Mouse (Mus musculus) gonadal fat pad, adult 2 months (tissue): ENCODE measurements around the gene Rab9b. TPM values are rescaled to one million over a fixed set of nuclear protein-coding genes. Genes with fewer than 3 reads are reported as not detected.

Experiments
- DNase-seq: peaks from one replicate; pipeline ENCODE4 v3.0.0-alpha.2; 2012; ENCODE audit warnings: low read depth
- polyA plus RNA-seq: library from polyadenylated mRNA; depleted of rRNA; stranded (reverse); fragments of >200 nt; gene quantifications from 2 replicates; pipeline ENCODE4 v1.2.3, GENCODE M21; 2012; rRNA removed

Gene Rab9b
- 0.08 and 0.27 TPM in 2 replicates for polyA plus RNA-seq

DNA sequence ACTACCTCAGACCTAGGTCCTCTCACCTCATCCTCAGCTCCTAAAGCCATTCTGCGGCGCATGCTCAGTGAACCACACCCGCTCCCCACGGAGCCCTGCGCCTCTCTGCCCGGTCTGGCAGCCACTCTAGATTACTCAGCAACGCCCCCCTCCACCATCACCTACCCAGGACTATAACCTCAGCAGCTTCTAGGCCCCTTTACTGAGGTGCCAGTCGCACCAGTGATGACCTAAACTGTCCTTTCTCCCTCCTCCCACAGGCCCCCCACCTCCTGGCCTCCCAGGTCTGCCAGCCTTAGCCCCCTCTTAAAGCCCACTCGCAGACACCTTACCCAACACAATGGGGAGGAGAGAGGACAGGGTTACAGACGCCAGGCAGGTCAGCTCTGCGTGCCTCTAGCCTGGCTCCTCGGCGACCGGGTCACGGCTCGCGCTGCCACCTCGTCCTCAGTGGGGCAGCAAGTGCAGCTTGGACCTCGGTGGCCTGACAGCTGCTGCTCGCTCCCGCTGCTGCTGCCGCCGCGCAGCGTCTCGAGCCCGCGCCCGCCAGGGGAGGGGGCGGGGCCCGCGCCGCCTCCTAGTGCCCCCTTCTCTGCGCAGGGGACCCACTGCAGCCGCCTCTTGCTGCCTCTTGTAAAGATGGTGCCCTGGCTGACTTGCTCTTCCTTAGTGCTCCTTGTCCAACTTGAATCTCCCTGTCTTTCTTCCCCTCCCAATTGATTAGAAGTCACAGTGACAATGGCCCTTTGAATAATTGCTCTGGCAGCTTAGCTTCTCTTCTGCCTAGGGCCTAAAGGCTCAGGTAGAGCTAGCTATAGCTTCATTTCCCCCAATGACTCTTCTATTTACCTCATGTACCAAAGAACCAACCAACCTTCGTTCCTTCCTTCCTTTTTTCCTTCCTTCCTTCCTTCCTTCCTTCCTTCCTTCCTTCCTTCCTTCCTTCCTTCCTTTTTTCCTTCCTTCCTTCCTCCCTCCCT, at the start of gene Rab9b:
Gene Rab9b, minus strand, starts transcription at position 695 of the 980 bp plus-strand sequence.
- DNase-seq: no peak

DNA sequence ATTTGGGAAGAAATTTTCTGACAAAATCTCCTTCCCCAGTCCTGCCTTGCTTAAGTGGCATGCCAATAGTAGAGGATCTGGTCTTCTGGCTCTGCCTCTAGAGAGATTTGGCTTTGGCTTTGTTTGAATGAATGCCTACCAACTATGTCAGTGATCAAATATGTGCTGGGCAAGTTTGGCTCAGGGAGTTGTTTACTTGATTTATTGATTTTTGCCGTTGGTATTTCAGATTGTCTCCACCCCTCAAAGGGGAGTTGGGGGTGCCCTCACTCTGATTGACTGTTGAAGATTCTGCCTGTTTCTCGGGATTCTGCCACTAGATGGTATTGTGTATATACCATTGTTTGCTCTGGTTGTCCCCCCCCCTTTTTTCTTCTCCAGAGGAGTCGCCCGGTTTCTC, 35.8 kb upstream of the Rab9b start:
- no peak for DNase-seq

DNA sequence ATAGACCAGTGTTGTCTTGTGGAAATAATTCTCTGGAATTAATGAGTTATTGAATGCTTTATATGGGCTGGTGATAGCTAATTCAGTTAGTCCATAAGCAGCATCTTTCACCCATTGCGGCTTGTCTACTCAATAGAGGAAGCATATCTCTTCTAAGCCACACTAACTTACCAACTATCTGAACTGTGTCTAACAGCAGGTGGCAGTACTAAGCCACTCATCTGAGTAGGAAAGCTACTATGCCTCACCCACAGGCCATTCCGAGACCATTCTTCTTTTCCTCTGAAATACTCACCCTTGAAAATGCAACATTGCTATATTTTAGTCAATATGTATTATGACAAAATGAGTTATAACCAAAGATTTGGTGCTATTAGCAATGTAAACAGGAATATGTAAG, 27.2 kb upstream of the Rab9b start:
- DNase-seq: no peak

DNA sequence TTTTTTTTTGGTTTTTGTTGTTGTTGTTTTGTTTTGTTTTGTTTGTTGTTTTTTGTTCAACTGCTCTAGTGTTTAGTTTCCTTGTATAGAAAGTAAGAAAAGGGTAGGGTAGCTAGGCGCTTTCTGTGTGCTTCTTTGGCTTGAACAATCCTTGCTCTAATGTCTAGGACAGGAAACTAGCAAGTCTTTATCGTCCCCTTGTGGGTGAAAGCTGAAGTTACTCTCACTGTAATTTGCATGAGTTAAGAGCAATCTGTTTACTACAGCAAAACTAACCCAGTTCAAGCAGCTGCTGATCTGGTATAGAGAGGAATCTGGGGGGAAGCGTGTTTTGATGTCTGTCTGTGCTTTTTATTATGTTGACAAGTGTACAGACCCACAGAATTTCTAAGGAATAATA, 18.3 kb downstream of the Rab9b start:
- DNase-seq: no peak

DNA sequence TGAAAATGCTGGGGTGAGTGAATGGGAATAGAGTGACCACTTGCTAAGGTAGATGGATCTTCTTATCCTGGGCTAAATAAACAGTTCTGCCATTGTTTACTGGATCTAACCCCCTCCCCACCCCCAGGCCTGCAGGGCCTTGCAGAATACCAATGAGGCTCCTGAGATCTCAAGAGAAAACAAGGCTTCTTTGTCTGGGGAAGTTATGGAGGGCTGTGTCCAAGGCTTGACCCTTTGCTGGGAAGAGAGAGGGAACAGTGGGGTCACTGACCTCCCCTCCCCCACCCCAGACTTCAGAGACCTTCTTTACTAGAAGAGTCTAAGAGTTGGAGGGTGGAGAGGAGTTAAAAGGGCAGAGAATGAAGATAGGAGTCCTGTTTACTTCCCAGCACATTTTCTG, 39.9 kb downstream of the Rab9b start:
- no peak for DNase-seq

DNA sequence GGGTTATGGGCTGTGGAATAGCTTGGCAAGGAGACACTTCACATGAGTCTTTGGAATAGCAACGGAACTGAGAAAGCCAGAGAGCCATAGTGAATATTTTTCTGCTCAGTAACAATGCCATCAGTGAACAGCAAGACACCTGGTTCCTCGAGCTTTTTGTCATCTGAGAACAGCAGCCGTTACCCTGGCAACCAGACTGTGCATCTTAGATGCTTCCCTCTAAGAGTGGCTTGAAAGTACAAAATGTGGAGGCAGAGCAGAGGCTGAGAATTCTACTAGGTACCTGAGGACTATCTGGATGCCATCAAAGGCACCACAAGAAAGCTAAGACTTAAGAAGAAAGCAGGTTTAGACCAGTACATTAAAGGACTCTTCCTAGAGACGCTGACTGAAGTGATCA, 43.5 kb downstream of the Rab9b start:
- DNase-seq: no peak

DNA sequence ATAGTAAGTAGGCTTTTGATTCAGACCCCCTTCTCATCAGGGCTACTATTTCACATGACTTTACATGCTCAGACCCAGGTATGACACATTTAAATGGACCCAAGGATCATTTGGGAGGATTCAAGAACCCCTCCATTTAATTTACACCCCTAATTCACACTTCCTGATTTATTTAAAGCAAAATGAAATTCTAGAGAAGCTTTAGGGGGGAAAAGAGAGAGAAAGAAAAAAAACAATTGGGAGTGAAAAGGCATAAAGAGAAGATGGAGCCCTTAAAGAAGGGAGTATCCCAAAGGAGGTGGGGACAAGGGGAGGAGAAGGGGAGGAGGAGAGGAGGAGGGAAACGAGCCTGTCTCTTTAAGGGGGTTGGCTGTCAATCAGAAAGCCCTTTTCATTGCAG, 46.2 kb downstream of the Rab9b start, which contains the start of gene Plp1:
Gene Plp1, plus strand, starts transcription at position 301 of the 400 bp plus-strand sequence.
- DNase-seq: no peak

DNA sequence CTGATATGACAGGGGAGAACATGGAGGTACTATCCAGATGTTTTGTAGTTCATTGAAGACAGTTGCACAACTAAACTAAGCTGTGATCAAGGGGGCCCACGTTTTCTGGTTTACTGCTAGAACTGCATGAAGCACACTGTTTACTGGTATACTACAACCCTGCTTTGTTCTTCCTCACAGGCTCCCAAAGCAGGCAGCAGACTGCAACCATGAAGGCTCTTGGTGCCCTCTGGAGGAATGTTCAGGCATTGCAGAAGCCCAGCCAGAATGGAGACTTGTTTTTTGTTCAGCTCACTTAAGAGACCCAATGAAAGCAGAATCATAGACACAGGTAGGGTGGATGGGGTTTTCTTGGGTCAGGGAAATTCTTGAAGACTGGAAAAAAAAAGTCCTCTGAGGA, 48.3 kb downstream of the Rab9b start:
- no peak for DNase-seq

DNA sequence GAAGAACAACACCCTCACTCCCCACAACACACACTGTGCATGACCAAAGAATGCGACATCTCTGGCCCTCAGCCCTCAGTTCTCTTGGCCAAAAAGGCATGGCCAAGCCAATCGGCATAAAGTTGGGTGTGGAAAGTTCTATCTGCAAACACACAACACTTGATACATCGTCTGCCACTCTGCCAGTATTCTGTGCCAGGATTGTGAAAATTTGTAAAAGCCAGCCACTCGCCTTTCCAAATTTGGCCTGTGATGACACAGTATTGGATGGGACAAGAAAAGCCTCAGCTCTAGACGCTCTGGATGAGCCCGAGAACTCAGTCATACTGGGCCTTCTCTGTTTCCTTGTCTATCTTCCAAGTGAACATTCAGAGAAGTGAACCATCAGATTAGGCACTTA, 48.8 kb downstream of the Rab9b start:
- no peak for DNase-seq

Other genes with a start within 250 kb of the Rab9b start
- gene Tceal1, start 160.8 kb downstream of the Rab9b start, polyA plus RNA-seq: 2.9 and 3.8 TPM in 2 replicates
- gene Morf4l2, start 125.1 kb downstream of the Rab9b start, polyA plus RNA-seq: 176 and 232 TPM in 2 replicates
- not detected in 2 replicates for gene Glra4, start 88.6 kb downstream of the Rab9b start, polyA plus RNA-seq
- gene Plp1, start 46.1 kb downstream of the Rab9b start, polyA plus RNA-seq: 3.4 and 4.7 TPM in 2 replicates
- not detected in 2 replicates for gene H2bfm, start 58.6 kb upstream of the Rab9b start, polyA plus RNA-seq
- not detected in 2 replicates for gene Tmsb15b2, start 106.7 kb upstream of the Rab9b start, polyA plus RNA-seq
- 0.58 and 0.79 TPM in 2 replicates for gene Tmsb15l, start 108.1 kb upstream of the Rab9b start, polyA plus RNA-seq
- gene Tmsb15b1, start 108.1 kb upstream of the Rab9b start, polyA plus RNA-seq: 1.8 and 2.7 TPM in 2 replicates
- 1.3 and 2.4 TPM in 2 replicates for gene Zcchc18, start 124.4 kb upstream of the Rab9b start, polyA plus RNA-seq
- 3.8 and 5.6 TPM in 2 replicates for gene Slc25a53, start 169.5 kb upstream of the Rab9b start, polyA plus RNA-seq
- gene Fam199x, start 180.8 kb upstream of the Rab9b start, polyA plus RNA-seq: 1.3 and 1.7 TPM in 2 replicates